Mouse (Mus musculus) heart, embryonic 11.5 days (tissue): ENCODE measurements around the gene Ly6g5c. TPM values are rescaled to one million over a fixed set of nuclear protein-coding genes. Genes with fewer than 3 reads are reported as not detected.

ENCODE experiments used
- ATAC-seq: fragments of 200-750 bp; cut with Nextera tagmentation; replicated peaks from 2 replicates; pipeline ENCODE4 v1.8.0; 2017; ENCODE audit warnings: moderate library complexity; ENCODE audit not compliant: insufficient number of reproducible peaks, low FRiP score, low TSS enrichment
- H3K27ac ChIP-seq: fragments of 300-500 bp; sonication (generic); 2 replicates; pipeline ENCODE4 v1.5.1; 2014; ENCODE audit warnings: mild to moderate bottlenecking, low read depth, low read length
- H3K27me3 ChIP-seq: fragments of 300-500 bp; sonication (generic); 2 replicates; pipeline ENCODE4 v1.6.1; 2014; ENCODE audit warnings: mild to moderate bottlenecking, low read length, mixed read lengths; ENCODE audit not compliant: control insufficient read depth, insufficient read depth
- H3K36me3 ChIP-seq: fragments of 300-500 bp; sonication (generic); 2 replicates; pipeline ENCODE4 v1.6.1; 2014; ENCODE audit warnings: mild to moderate bottlenecking, low read length, moderate library complexity, mixed read lengths; ENCODE audit not compliant: control insufficient read depth, insufficient read depth
- H3K4me1 ChIP-seq: fragments of 300-500 bp; sonication (generic); 2 replicates; pipeline ENCODE4 v1.6.1; 2014; ENCODE audit warnings: low read length; ENCODE audit not compliant: control insufficient read depth, insufficient read depth
- H3K4me2 ChIP-seq: fragments of 300-500 bp; sonication (generic); 2 replicates; pipeline ENCODE4 v1.6.1; 2014; ENCODE audit warnings: mild to moderate bottlenecking, moderate library complexity
- H3K4me3 ChIP-seq: fragments of 300-500 bp; sonication (generic); 2 replicates; pipeline ENCODE4 v1.5.1; 2014; ENCODE audit warnings: low read depth, low read length
- H3K9ac ChIP-seq: fragments of 300-500 bp; sonication (generic); 2 replicates; pipeline ENCODE4 v1.6.1; 2014; ENCODE audit warnings: mild to moderate bottlenecking, low read depth, low read length, moderate library complexity
- H3K9me3 ChIP-seq: fragments of 300-500 bp; sonication (generic); replicated peaks from 2 replicates; pipeline ENCODE4 v1.6.1; 2016; ENCODE audit warnings: low read length; ENCODE audit not compliant: control insufficient read depth
- WGBS: fragments of 180-500 bp; shearing (Covaris S2); extraction: QIAGEN DNeasy Blood & Tissue Kit; methylation state at CpG from one replicate; pipeline ENCODE4 v1.1.7; 2014; ENCODE audit not compliant: insufficient replicate concordance; 5-methylcytosine and 5-hydroxymethylcytosine counted together
- polyA plus RNA-seq: library from polyadenylated mRNA; unstranded; fragments of >200 nt; fragmentation: Nextera tagmentation; extraction: Ambion mirVana; gene quantifications from 2 replicates; pipeline ENCODE4 v1.2.1, GENCODE M21; 2014

Gene Ly6g5c
- polyA plus RNA-seq, 1 experiment from 2014 or later: not detected

GRCm38 (mm10) chr17:35158850-35159593 lies 50.9 kb downstream of the Ly6g5c start:
- Histone ChIP-seq H3K27ac (no peak overlapping the region), H3K4me2 (no peak overlapping the region), H3K4me3 (no peak overlapping the region), H3K36me3 (peaks cover 78% of the 10 kb centered on the region), H3K4me1 (peaks cover 11% of the 10 kb centered on the region), H3K9ac (no peak overlapping the region), H3K27me3 (no peaks in the 10 kb centered on the region), H3K9me3 (no peaks in the 10 kb centered on the region)
- ATAC-seq: no peak
- 90% methylated on average over 15 of the region's 16 CpGs for WGBS

- WGBS: 81% methylated on average over 7 of the region's 7 CpGs
- ATAC-seq: no peak
- no peaks in the 10 kb centered on the region for H3K27me3 ChIP-seq
Measured at GRCm38 (mm10) chr17:35159638-35160037, 51.6 kb downstream of the Ly6g5c start.

GRCm38 (mm10) chr17:35161421-35161820 lies 53.3 kb downstream of the Ly6g5c start:
- 85% methylated on average over 11 of the region's 11 CpGs for WGBS
- Histone ChIP-seq H3K27me3 (no peaks in the 10 kb centered on the region), H3K4me2 (peak overlapping the region; percentile 93), H3K9ac (0 out of 2 replicates have a peak overlapping the region, but pooled peaks have one; percentile 2), H3K36me3 (peaks cover 54% of the 10 kb centered on the region), H3K4me3 (no peak overlapping the region), H3K4me1 (peaks cover 14% of the 10 kb centered on the region), H3K27ac (no peak overlapping the region), H3K9me3 (no peaks in the 10 kb centered on the region)
- ATAC-seq: no peak

More at GRCm38 (mm10) chr17:35159638-35160037, 51.6 kb downstream of the Ly6g5c start:
- Histone ChIP-seq H3K4me3 (no peak overlapping the region), H3K9ac (no peak overlapping the region), H3K9me3 (no peaks in the 10 kb centered on the region), H3K4me1 (peaks cover 11% of the 10 kb centered on the region), H3K27ac (no peak overlapping the region), H3K36me3 (peaks cover 71% of the 10 kb centered on the region), H3K4me2 (no peak overlapping the region)

Other genes starting within 250 kb of the Ly6g5c start
- gene Cfb, start 245.8 kb upstream of the Ly6g5c start, polyA plus RNA-seq: 0.65 and 2.5 TPM in 2 replicates
- gene Zbtb12, start 228.8 kb upstream of the Ly6g5c start, polyA plus RNA-seq: 0.52 and 0.59 TPM in 2 replicates
- gene Gm20547, start 226.2 kb upstream of the Ly6g5c start, polyA plus RNA-seq: not detected in 2 replicates
- 0.70 and 0.94 TPM in 2 replicates for gene C2, start 210.0 kb upstream of the Ly6g5c start, polyA plus RNA-seq
- gene Ehmt2, start 209.8 kb upstream of the Ly6g5c start, polyA plus RNA-seq: 32.4 and 42.3 TPM in 2 replicates
- gene Slc44a4, start 193.8 kb upstream of the Ly6g5c start, polyA plus RNA-seq: 0.10 and 0.13 TPM in 2 replicates
- 16.0 and 16.6 TPM in 2 replicates for gene Neu1, start 177.0 kb upstream of the Ly6g5c start, polyA plus RNA-seq
- gene Hspa1b, start 149.0 kb upstream of the Ly6g5c start, polyA plus RNA-seq: 0.48 and 0.50 TPM in 2 replicates
- gene Gm20481, start 138.4 kb upstream of the Ly6g5c start, polyA plus RNA-seq: not detected in 2 replicates
- 1.9 and 2.5 TPM in 2 replicates for gene Hspa1a, start 136.1 kb upstream of the Ly6g5c start, polyA plus RNA-seq
- gene Hspa1l, start 135.6 kb upstream of the Ly6g5c start, polyA plus RNA-seq: 1.7 and 4.0 TPM in 2 replicates
- 162 and 169 TPM in 2 replicates for gene Lsm2, start 126.4 kb upstream of the Ly6g5c start, polyA plus RNA-seq
- 55.7 and 59.7 TPM in 2 replicates for gene Vars, start 107.3 kb upstream of the Ly6g5c start, polyA plus RNA-seq
- gene Vwa7, start 91.7 kb upstream of the Ly6g5c start, polyA plus RNA-seq: 0.20 and 0.27 TPM in 2 replicates
- 1.8 and 2.1 TPM in 2 replicates for gene Sapcd1, start 80.3 kb upstream of the Ly6g5c start, polyA plus RNA-seq
- gene Msh5, start 61.5 kb upstream of the Ly6g5c start, polyA plus RNA-seq: 4.4 and 4.6 TPM in 2 replicates
- 86.4 and 228 TPM in 2 replicates for gene Clic1, start 58.3 kb upstream of the Ly6g5c start, polyA plus RNA-seq
- gene Ddah2, start 49.2 kb upstream of the Ly6g5c start, polyA plus RNA-seq: 213 and 217 TPM in 2 replicates
- not detected in 2 replicates for gene Ly6g6c, start 42.9 kb upstream of the Ly6g5c start, polyA plus RNA-seq
- gene Mpig6b, start 42.1 kb upstream of the Ly6g5c start, polyA plus RNA-seq: 1.4 and 1.8 TPM in 2 replicates
- gene Ly6g6e, start 31.4 kb upstream of the Ly6g5c start, polyA plus RNA-seq: 0.42 TPM in 1 of 2 replicates, not detected in the other
- 2.0 and 2.2 TPM in 2 replicates for gene Ly6g6d, start 30.2 kb upstream of the Ly6g5c start, polyA plus RNA-seq
- gene Ly6g6f, start 22.7 kb upstream of the Ly6g5c start, polyA plus RNA-seq: 1.8 TPM in 2 replicates
- 47.4 and 51.2 TPM in 2 replicates for gene Abhd16a, start 19.0 kb upstream of the Ly6g5c start, polyA plus RNA-seq
- 0.36 and 0.56 TPM in 2 replicates for gene Ly6g5b, start 7.1 kb downstream of the Ly6g5c start, polyA plus RNA-seq
- 15.7 and 17.2 TPM in 2 replicates for gene Gpank1, start 13.2 kb downstream of the Ly6g5c start, polyA plus RNA-seq
- gene Csnk2b, start 13.8 kb downstream of the Ly6g5c start, polyA plus RNA-seq: 221 and 222 TPM in 2 replicates
- gene D17H6S53E, start 18.1 kb downstream of the Ly6g5c start, polyA plus RNA-seq: 8.4 and 10.8 TPM in 2 replicates
- gene Apom, start 23.8 kb downstream of the Ly6g5c start, polyA plus RNA-seq: 2.3 and 12.9 TPM in 2 replicates
- gene Bag6, start 26.9 kb downstream of the Ly6g5c start, polyA plus RNA-seq: 72.5 and 77.4 TPM in 2 replicates
- 128 and 163 TPM in 2 replicates for gene Prrc2a, start 56.6 kb downstream of the Ly6g5c start, polyA plus RNA-seq
- gene Aif1, start 67.8 kb downstream of the Ly6g5c start, polyA plus RNA-seq: 2.7 and 4.2 TPM in 2 replicates
- 4.9 and 5.0 TPM in 2 replicates for gene Lst1, start 80.2 kb downstream of the Ly6g5c start, polyA plus RNA-seq
- 0.42 TPM in 1 of 2 replicates, not detected in the other for gene Ltb, start 86.2 kb downstream of the Ly6g5c start, polyA plus RNA-seq
- not detected in 2 replicates for gene Tnf, start 93.7 kb downstream of the Ly6g5c start, polyA plus RNA-seq
- gene Lta, start 97.1 kb downstream of the Ly6g5c start, polyA plus RNA-seq: not detected in 2 replicates
- 0.44 TPM in 1 of 2 replicates, not detected in the other for gene Gm16181, start 112.6 kb downstream of the Ly6g5c start, polyA plus RNA-seq
- gene Atp6v1g2, start 125.4 kb downstream of the Ly6g5c start, polyA plus RNA-seq: 9.3 and 10.1 TPM in 2 replicates
- gene Nfkbil1, start 127.5 kb downstream of the Ly6g5c start, polyA plus RNA-seq: 2.3 and 4.9 TPM in 2 replicates
- gene Ddx39b, start 133.5 kb downstream of the Ly6g5c start, polyA plus RNA-seq: 317 and 318 TPM in 2 replicates
- gene H2-D1, start 154.5 kb downstream of the Ly6g5c start, polyA plus RNA-seq: 21.0 and 29.1 TPM in 2 replicates
- gene H2-Q1, start 212.1 kb downstream of the Ly6g5c start, polyA plus RNA-seq: 0.18 and 0.53 TPM in 2 replicates
- 9.0 and 10.1 TPM in 2 replicates for gene H2-Q2, start 234.0 kb downstream of the Ly6g5c start, polyA plus RNA-seq